Mouse (Mus musculus): Measurements from ENCODE around the gene Ltb.

The Ltb gene

GRCm38 (mm10) chr17:35165451-35166155 is 28.6 kb upstream of the Ltb start:
- DNase-seq: no peak

- peak; percentile 82 for DNase-seq
These were observed 27.7 kb upstream of the Ltb start for GRCm38 (mm10) chr17:35166352-35167035.

- no peak for DNase-seq
These were observed 26.4 kb upstream of the Ltb start for GRCm38 (mm10) chr17:35167794-35168193.

GRCm38 (mm10) chr17:35168541-35169207 is 25.6 kb upstream of the Ltb start:
- peak; percentile 87 for DNase-seq

GRCm38 (mm10) chr17:35172445-35173234 is 21.6 kb upstream of the Ltb start:
- DNase-seq: no peak

GRCm38 (mm10) chr17:35173329-35173728 is 20.9 kb upstream of the Ltb start:
- no peak for DNase-seq

- DNase-seq: no peak
These were observed 19.9 kb upstream of the Ltb start for GRCm38 (mm10) chr17:35174201-35174977.

GRCm38 (mm10) chr17:35175382-35175781 is 18.9 kb upstream of the Ltb start:
- DNase-seq: no peak

GRCm38 (mm10) chr17:35175968-35176367 is 18.3 kb upstream of the Ltb start, which contains the start of gene Aif1:
Gene Aif1, minus strand, starts transcription at chr17:35176068.
- no peak for DNase-seq

GRCm38 (mm10) chr17:35178528-35178927 is 15.7 kb upstream of the Ltb start:
- DNase-seq: peak; percentile 81

- DNase-seq: no peak
These were observed 14.1 kb upstream of the Ltb start for GRCm38 (mm10) chr17:35180093-35180492.

GRCm38 (mm10) chr17:35185639-35186611 is 8.3 kb upstream of the Ltb start:
- DNase-seq: peak; percentile 78

GRCm38 (mm10) chr17:35186681-35187080 is 7.6 kb upstream of the Ltb start:
- DNase-seq: peak; percentile 47

- no peak for DNase-seq
These were observed 6.9 kb upstream of the Ltb start for GRCm38 (mm10) chr17:35187345-35187744.

- no peak for DNase-seq
These were observed 6.2 kb upstream of the Ltb start, which contains the start of gene Lst1 for GRCm38 (mm10) chr17:35187959-35188610. Gene Lst1, minus strand, starts transcription at chr17:35188439.

GRCm38 (mm10) chr17:35189186-35189585 is 5.1 kb upstream of the Ltb start:
- DNase-seq: no peak

GRCm38 (mm10) chr17:35190096-35190495 is 4.1 kb upstream of the Ltb start:
- no peak for DNase-seq

GRCm38 (mm10) chr17:35191723-35192122 is 2.5 kb upstream of the Ltb start:
- DNase-seq: no peak

GRCm38 (mm10) chr17:35192924-35193323 is 1.3 kb upstream of the Ltb start:
- no peak for DNase-seq
